Mouse (Mus musculus): ENCODE results near the gene Vsig10. TPM values are rescaled to one million over a fixed set of nuclear protein-coding genes. Genes with fewer than 3 reads are reported as not detected.

Gene Vsig10
- polyA plus RNA-seq, 1 experiment from 2014 or later = 1.8 TPM

- H3K4me2 ChIP-seq = no peak overlapping the region
- no peak overlapping the region for H3K4me3 ChIP-seq (replicated peaks)
- no peaks in the 10 kb centered on the region for H3K9me3 ChIP-seq (replicated peaks)
- no peak overlapping the region for H3K27ac ChIP-seq (replicated peaks)
- H3K27me3 ChIP-seq (replicated peaks) = no peaks in the 10 kb centered on the region
- WGBS = 77% methylated on average over 7 of the region's 7 CpGs
- H3K9ac ChIP-seq (replicated peaks) = no peak overlapping the region
- no peaks in the 10 kb centered on the region for H3K36me3 ChIP-seq
- H3K4me1 ChIP-seq = no peaks in the 10 kb centered on the region
- no peak for ATAC-seq (ENCODE audit: low FRiP score)
These were observed 13.9 kb upstream of the Vsig10 start for GRCm38 (mm10) chr5:117304947-117305346.

GRCm38 (mm10) chr5:117305754-117306153, 13.1 kb upstream of the Vsig10 start:
- Histone ChIP-seq H3K27ac (replicated peaks) (no peak overlapping the region), H3K27me3 (replicated peaks) (no peaks in the 10 kb centered on the region), H3K4me1 (no peaks in the 10 kb centered on the region), H3K9ac (replicated peaks) (no peak overlapping the region), H3K4me2 (no peak overlapping the region), H3K36me3 (no peaks in the 10 kb centered on the region), H3K4me3 (replicated peaks) (no peak overlapping the region), H3K9me3 (replicated peaks) (no peaks in the 10 kb centered on the region)
- WGBS = 92% methylated on average over 5 of the region's 5 CpGs
- no peak for ATAC-seq (ENCODE audit: low FRiP score)

DNA sequence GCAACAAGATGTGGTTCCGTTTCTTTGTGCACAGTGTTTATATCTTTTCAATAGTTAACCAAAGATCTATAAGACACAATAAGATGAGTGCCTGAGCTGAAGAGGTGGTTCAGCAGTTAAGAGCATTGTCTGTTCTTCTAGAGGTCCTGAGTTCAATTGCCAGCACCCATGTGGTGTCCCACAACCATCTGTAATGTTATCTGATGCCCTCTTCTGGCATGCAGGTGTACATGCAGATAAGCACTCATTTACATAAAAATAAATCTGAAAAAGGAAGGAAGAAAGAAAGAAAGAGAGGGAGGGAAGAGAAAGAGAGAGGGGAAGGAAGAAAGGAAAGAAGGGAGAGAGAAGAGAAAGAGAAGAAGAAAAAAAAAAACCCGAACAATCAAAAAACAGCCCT, 12.1 kb upstream of the Vsig10 start:
- H3K27me3 ChIP-seq (replicated peaks) = no peaks in the 10 kb centered on the region
- no peaks in the 10 kb centered on the region for H3K36me3 ChIP-seq
- no peak overlapping the region for H3K27ac ChIP-seq (replicated peaks)
- 93% methylated on average over 2 of the region's 2 CpGs for WGBS
- H3K9me3 ChIP-seq (replicated peaks) = no peaks in the 10 kb centered on the region
- no peaks in the 10 kb centered on the region for H3K4me1 ChIP-seq
- no peak overlapping the region for H3K9ac ChIP-seq (replicated peaks)
- no peak overlapping the region for H3K4me2 ChIP-seq
- ATAC-seq (ENCODE audit: low FRiP score) = no peak
- H3K4me3 ChIP-seq (replicated peaks) = no peak overlapping the region

GRCm38 (mm10) chr5:117307699-117308098, 11.2 kb upstream of the Vsig10 start:
- no peak for ATAC-seq (ENCODE audit: low FRiP score)
- Histone ChIP-seq H3K36me3 (no peaks in the 10 kb centered on the region), H3K27ac (replicated peaks) (no peak overlapping the region), H3K9me3 (replicated peaks) (no peaks in the 10 kb centered on the region), H3K27me3 (replicated peaks) (no peaks in the 10 kb centered on the region), H3K4me2 (no peak overlapping the region), H3K9ac (replicated peaks) (no peak overlapping the region), H3K4me3 (replicated peaks) (no peak overlapping the region), H3K4me1 (no peaks in the 10 kb centered on the region)
- WGBS = 35% methylated on average over 11 of the region's 11 CpGs

- 26% methylated on average over 14 of the region's 14 CpGs for WGBS
- H3K27ac ChIP-seq (replicated peaks) = no peak overlapping the region
- peak overlapping the region; percentile 35 for H3K4me2 ChIP-seq
- peaks cover 12% of the 10 kb centered on the region; the same call in 1 of the 2 replicates for H3K27me3 ChIP-seq (replicated peaks)
- no peak overlapping the region for H3K9ac ChIP-seq (replicated peaks)
- H3K4me3 ChIP-seq (replicated peaks) = no peak overlapping the region; the same call in 1 of the 2 replicates
- no peaks in the 10 kb centered on the region for H3K36me3 ChIP-seq
- ATAC-seq (ENCODE audit: low FRiP score) = no peak
- peaks cover 6% of the 10 kb centered on the region; the same call in 1 of the 2 replicates for H3K4me1 ChIP-seq
- H3K9me3 ChIP-seq (replicated peaks) = no peaks in the 10 kb centered on the region
These were observed 5.5 kb upstream of the Vsig10 start for GRCm38 (mm10) chr5:117313420-117313819.

GRCm38 (mm10) chr5:117313909-117314308, 5.0 kb upstream of the Vsig10 start:
- Histone ChIP-seq H3K4me2 (peak overlapping the region; percentile 35), H3K27me3 (replicated peaks) (peaks cover 12% of the 10 kb centered on the region; the same call in 1 of the 2 replicates), H3K27ac (replicated peaks) (no peak overlapping the region), H3K4me3 (replicated peaks) (no peak overlapping the region), H3K9me3 (replicated peaks) (no peaks in the 10 kb centered on the region), H3K9ac (replicated peaks) (no peak overlapping the region), H3K4me1 (peaks cover 10% of the 10 kb centered on the region; the same call in 1 of the 2 replicates), H3K36me3 (no peaks in the 10 kb centered on the region)
- ATAC-seq (ENCODE audit: low FRiP score) = no peak
- 45% methylated on average over 10 of the region's 10 CpGs for WGBS

GRCm38 (mm10) chr5:117314587-117315428, 4.1 kb upstream of the Vsig10 start:
- Histone ChIP-seq H3K4me2 (no peak overlapping the region), H3K27ac (replicated peaks) (no peak overlapping the region), H3K9ac (replicated peaks) (no peak overlapping the region), H3K9me3 (replicated peaks) (no peaks in the 10 kb centered on the region), H3K36me3 (no peaks in the 10 kb centered on the region), H3K4me3 (replicated peaks) (no peak overlapping the region), H3K27me3 (replicated peaks) (peaks cover 12% of the 10 kb centered on the region; the same call in 1 of the 2 replicates), H3K4me1 (peaks cover 19% of the 10 kb centered on the region)
- ATAC-seq (ENCODE audit: low FRiP score) = no peak
- WGBS = 20% methylated on average over 9 of the region's 9 CpGs

GRCm38 (mm10) chr5:117323751-117324150, 4.9 kb downstream of the Vsig10 start:
- Histone ChIP-seq H3K36me3 (no peaks in the 10 kb centered on the region), H3K4me3 (replicated peaks) (no peak overlapping the region), H3K9ac (replicated peaks) (no peak overlapping the region), H3K9me3 (replicated peaks) (no peaks in the 10 kb centered on the region), H3K27ac (replicated peaks) (no peak overlapping the region), H3K4me2 (no peak overlapping the region), H3K27me3 (replicated peaks) (peaks cover 17% of the 10 kb centered on the region), H3K4me1 (peaks cover 13% of the 10 kb centered on the region)
- 86% methylated on average over 9 of the region's 9 CpGs for WGBS
- no peak for ATAC-seq (ENCODE audit: low FRiP score)

- Histone ChIP-seq H3K4me3 (replicated peaks) (no peak overlapping the region), H3K36me3 (no peaks in the 10 kb centered on the region), H3K27me3 (replicated peaks) (0 out of 2 replicates have a peak, but pooled peaks cover 3% of the 10 kb centered on the region), H3K9me3 (replicated peaks) (no peaks in the 10 kb centered on the region), H3K4me2 (no peak overlapping the region), H3K27ac (replicated peaks) (no peak overlapping the region), H3K4me1 (no peaks in the 10 kb centered on the region), H3K9ac (replicated peaks) (no peak overlapping the region)
- no peak for ATAC-seq (ENCODE audit: low FRiP score)
- WGBS = 75% methylated on average over 6 of the region's 6 CpGs
These were observed 7.5 kb downstream of the Vsig10 start for GRCm38 (mm10) chr5:117326408-117326807.

- 92% methylated on average over 7 of the region's 7 CpGs for WGBS
- Histone ChIP-seq H3K36me3 (no peaks in the 10 kb centered on the region), H3K4me3 (replicated peaks) (no peak overlapping the region), H3K9me3 (replicated peaks) (no peaks in the 10 kb centered on the region), H3K4me1 (no peaks in the 10 kb centered on the region), H3K4me2 (no peak overlapping the region), H3K27ac (replicated peaks) (no peak overlapping the region), H3K27me3 (replicated peaks) (no peaks in the 10 kb centered on the region), H3K9ac (replicated peaks) (no peak overlapping the region)
- ATAC-seq (ENCODE audit: low FRiP score) = no peak
These were observed 11.6 kb downstream of the Vsig10 start for GRCm38 (mm10) chr5:117330457-117330856.

DNA sequence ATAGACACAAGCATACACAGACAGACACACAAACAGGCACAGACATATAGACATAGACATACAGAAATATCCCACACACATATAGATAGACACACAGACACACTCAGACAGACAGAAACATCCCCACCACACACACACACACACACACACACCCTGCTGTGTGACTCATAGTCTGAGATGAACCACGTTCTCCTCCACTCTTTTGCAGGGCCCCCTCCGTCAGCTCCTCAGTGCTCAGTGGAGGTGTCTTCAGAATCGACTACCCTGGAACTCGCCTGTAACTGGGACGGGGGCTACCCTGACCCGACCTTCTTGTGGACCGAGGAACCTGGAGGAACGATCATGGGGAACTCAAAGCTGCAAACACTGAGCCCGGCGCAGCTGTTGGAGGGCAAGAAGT, 19.1 kb downstream of the Vsig10 start:
- no peak for ATAC-seq (ENCODE audit: low FRiP score)
- H3K9ac ChIP-seq (replicated peaks) = no peak overlapping the region
- H3K9me3 ChIP-seq (replicated peaks) = no peaks in the 10 kb centered on the region
- no peaks in the 10 kb centered on the region; the same call in 1 of the 2 replicates for H3K36me3 ChIP-seq
- H3K4me1 ChIP-seq = no peaks in the 10 kb centered on the region
- WGBS = 92% methylated on average over 10 of the region's 10 CpGs
- no peak overlapping the region for H3K4me3 ChIP-seq (replicated peaks)
- H3K4me2 ChIP-seq = no peak overlapping the region
- H3K27me3 ChIP-seq (replicated peaks) = no peaks in the 10 kb centered on the region
- H3K27ac ChIP-seq (replicated peaks) = no peak overlapping the region

DNA sequence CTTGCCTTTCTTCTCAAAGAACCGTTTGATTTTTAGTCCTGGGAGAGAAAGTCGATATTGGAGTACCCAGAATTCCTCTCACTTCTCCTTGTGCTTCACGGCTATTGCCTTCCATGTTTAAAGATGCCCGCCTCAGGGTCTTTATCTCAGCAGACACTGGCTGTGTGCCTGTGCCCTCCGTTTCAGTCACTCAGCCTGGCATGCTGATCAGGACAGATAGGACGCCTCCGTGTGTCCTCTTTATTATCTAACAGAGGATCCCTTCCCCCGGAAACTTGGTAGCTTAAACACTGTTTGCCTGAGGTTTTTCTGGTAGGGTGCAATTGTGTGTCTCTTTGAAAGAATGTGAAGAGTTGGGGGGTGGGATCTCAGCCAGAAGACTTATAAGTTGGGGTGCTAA, 19.6 kb downstream of the Vsig10 start:
- Histone ChIP-seq H3K36me3 (no peaks in the 10 kb centered on the region; the same call in 1 of the 2 replicates), H3K4me3 (replicated peaks) (no peak overlapping the region), H3K4me2 (no peak overlapping the region), H3K27ac (replicated peaks) (no peak overlapping the region), H3K9me3 (replicated peaks) (no peaks in the 10 kb centered on the region), H3K27me3 (replicated peaks) (no peaks in the 10 kb centered on the region), H3K4me1 (no peaks in the 10 kb centered on the region), H3K9ac (replicated peaks) (no peak overlapping the region)
- 85% methylated on average over 8 of the region's 8 CpGs for WGBS
- no peak for ATAC-seq (ENCODE audit: low FRiP score)

Data from neural tube, embryonic 15.5 days (tissue).